Mouse (Mus musculus) bone marrow, adult 2 months (tissue): ENCODE data around the gene Hsd11b2.

Experiments used
- CTCF ChIP-seq: fragments of 200-500 bp; IDR thresholded peaks from 2 replicates; pipeline ENCODE4 v1.5.1; 2011; ENCODE audit warnings: low read length, control low read depth; ENCODE audit not compliant: control insufficient read depth, insufficient read depth
- POLR2A ChIP-seq: fragments of 200-500 bp; IDR thresholded peaks from 2 replicates; pipeline ENCODE4 v1.6.1; 2011; ENCODE audit warnings: low read depth, mild to moderate bottlenecking, control low read depth, low read length, borderline replicate concordance; ENCODE audit not compliant: control insufficient read depth

- no peak for TF ChIP-seq CTCF
- no peak for TF ChIP-seq POLR2A
Observed at GRCm38 (mm10) chr8:105565401-105565881, 46.9 kb downstream of the Hsd11b2 start.
